Comparison of ENCODE assay signal across 20 mouse cellular contexts in genomic region chr11:30258739-30259350, GRCm38 (mm10). TPM values are rescaled to one million over a fixed set of nuclear protein-coding genes. Genes with fewer than 3 reads are reported as not detected.
DNase-seq lines count a peak whose midpoint lies in the region; ATAC-seq lines count a peak whose summit lies in the region.
"Had no signal": no experiment of that assay in that cellular context is flagged by ENCODE, and none has a peak within 500 bp of the region (broad histone marks: within the 10 kb centered on the region; RNA-seq: fewer than 3 reads in every experiment).

No protein-coding gene starts in this region.

- 0 out of 2 replicates have a peak, but pooled peaks cover 2% of the 10 kb centered on the region for H3K36me3 ChIP-seq in heart, embryonic 11.5 days (ENCODE audit: control insufficient read depth, insufficient read depth, low read length)
- H3K36me3 ChIP-seq in forebrain, embryonic 11.5 days (ENCODE audit: control insufficient read depth, insufficient read depth, low read length): no peaks in the 10 kb centered on the region
- H3K36me3 ChIP-seq: embryonic facial prominence, embryonic 12.5 days had no signal

- H3K4me3 ChIP-seq in heart, embryonic 11.5 days (ENCODE audit: low read depth, low read length): no peak overlapping the region
- no peak overlapping the region for H3K4me3 ChIP-seq in forebrain, embryonic 11.5 days (ENCODE audit: low read depth, low read length)
- H3K4me3 ChIP-seq: embryonic facial prominence, embryonic 12.5 days; erythroblast, embryonic 14.5 days; layer of hippocampus, adult 2 months had no signal

- H3K27me3 ChIP-seq in heart, embryonic 11.5 days (ENCODE audit: control insufficient read depth, insufficient read depth, low read length): no peaks in the 10 kb centered on the region
- no peaks in the 10 kb centered on the region for H3K27me3 ChIP-seq in forebrain, embryonic 11.5 days (ENCODE audit: control insufficient read depth, insufficient read depth, low read length)
- H3K27me3 ChIP-seq: embryonic facial prominence, embryonic 12.5 days had no signal

- peak overlapping the region; percentile 65 for H3K27ac ChIP-seq in heart, embryonic 11.5 days (ENCODE audit: low read depth, low read length)
- no peak overlapping the region for H3K27ac ChIP-seq in forebrain, embryonic 11.5 days (ENCODE audit: low read depth, low read length)
- H3K27ac ChIP-seq: embryonic facial prominence, embryonic 12.5 days; liver, embryonic 14.5 days had no signal

- peaks cover 25% of the 10 kb centered on the region for H3K4me1 ChIP-seq in heart, embryonic 11.5 days (ENCODE audit: control insufficient read depth, insufficient read depth, low read length)
- H3K4me1 ChIP-seq in forebrain, embryonic 11.5 days (replicated peaks; ENCODE audit: control insufficient read depth, insufficient read depth, low read length): no peaks in the 10 kb centered on the region

- ATAC-seq in heart, embryonic 11.5 days (replicated peaks; ENCODE audit: insufficient number of reproducible peaks, low FRiP score, low TSS enrichment): no peak
- ATAC-seq in forebrain, embryonic 11.5 days (replicated peaks; ENCODE audit: low FRiP score): no peak
- ATAC-seq: forebrain, postnatal 0 days had no signal

- H3K4me2 ChIP-seq in heart, embryonic 11.5 days: no peak overlapping the region
- H3K4me2 ChIP-seq in forebrain, embryonic 11.5 days (ENCODE audit: low read depth, low read length, severe bottlenecking): no peak overlapping the region
- H3K4me2 ChIP-seq: embryonic facial prominence, embryonic 12.5 days; midbrain, embryonic 11.5 days had no signal

- intact Hi-C loops in heart, postnatal 10 days (cut with DNase I): no loop called here

- WGBS in heart, embryonic 11.5 days (ENCODE audit: insufficient replicate concordance): 69% methylated on average over 6 of the region's 6 CpGs
- 93% methylated on average over 6 of the region's 6 CpGs for whole genome bisulfite sequencing in forebrain, embryonic 11.5 days

- DNase-seq in heart, adult 18-20 months: peak; percentile 66 to 71
- no peak for DNase-seq in heart, postnatal 10 days
- peak; percentile 52 for DNase-seq in MN1 (ENCODE audit: low spot score)
- peak; percentile 8 for DNase-seq in retina, embryonic 14.5 days (ENCODE audit: low spot score)
- no peak for DNase-seq in forebrain, embryonic 11.5 days (ENCODE audit: low spot score)
- no peak for DNase-seq in right cerebral cortex, postnatal 36 days (ENCODE audit: low spot score in 2 of 2)
- DNase-seq: adrenal gland, adult 8-10 months; B cell, adult 2 months; cerebellum, adult 9-11 months; forebrain, postnatal 0 days; kidney, adult 18-20 months; kidney, postnatal 10 days; right cerebral cortex, adult 18-20 months; thymus, postnatal 36 days had no signal

- no peak overlapping the region for H3K9ac ChIP-seq in heart, embryonic 11.5 days (ENCODE audit: low read depth, low read length)
- no peak overlapping the region for H3K9ac ChIP-seq in forebrain, embryonic 11.5 days (ENCODE audit: low read length)
- H3K9ac ChIP-seq: embryonic facial prominence, embryonic 12.5 days; forebrain, postnatal 0 days; liver, embryonic 14.5 days had no signal

- H3K9me3 ChIP-seq in heart, embryonic 11.5 days (replicated peaks; ENCODE audit: control insufficient read depth, low read length): no peaks in the 10 kb centered on the region
- H3K9me3 ChIP-seq in forebrain, embryonic 11.5 days (ENCODE audit: control insufficient read depth, low read length): no peaks in the 10 kb centered on the region
- H3K9me3 ChIP-seq: embryonic facial prominence, embryonic 12.5 days had no signal

RNA-seq across cellular contexts. Expression of gene Sptbn1, which starts 9.1 kb away (rescaled TPM):
- total RNA-seq in heart, adult 18-20 months (2021): 100 to 1,000 TPM; 523 to 532 TPM
- 100 to 1,000 TPM; 571 to 593 TPM for total RNA-seq in heart, postnatal 10 days (2021)
- polyA plus RNA-seq in heart, embryonic 11.5 days (2014; fragmentation: Nextera tagmentation; extraction: Ambion mirVana): 156 and 175 TPM in 2 replicates
- polyA plus RNA-seq in forebrain, embryonic 11.5 days (2014; fragmentation: Nextera tagmentation; extraction: Ambion mirVana): 74.8 and 77.2 TPM in 2 replicates

Comparison
In these comparisons a context has a peak if more than half of its experiments do, and no peak if none do; other contexts are left out.
1. DNase-seq: peak in heart, adult 18-20 months (2 of 2), MN1 (single experiment) and retina, embryonic 14.5 days (single experiment); none in heart, postnatal 10 days (0 of 2), forebrain, embryonic 11.5 days (single experiment) and right cerebral cortex, postnatal 36 days (0 of 2).